Mouse (Mus musculus) small intestine, adult 2 months (tissue): Measurements from ENCODE around the gene Mtmr4.

Experiments
- CTCF ChIP-seq: fragments of 200-500 bp; IDR thresholded peaks from 2 replicates; pipeline ENCODE4 v1.5.1; 2012; ENCODE audit warnings: low read depth, mild to moderate bottlenecking, control low read depth, inconsistent platforms, low read length, moderate library complexity, mixed read lengths; ENCODE audit not compliant: insufficient replicate concordance, insufficient read length; ENCODE audit errors: extremely low read depth
- POLR2A ChIP-seq: fragments of 200-500 bp; IDR thresholded peaks from 2 replicates; pipeline ENCODE4 v1.6.1; 2012; ENCODE audit warnings: low read depth, mild to moderate bottlenecking, control low read depth, inconsistent platforms, low read length, moderate library complexity

DNA sequence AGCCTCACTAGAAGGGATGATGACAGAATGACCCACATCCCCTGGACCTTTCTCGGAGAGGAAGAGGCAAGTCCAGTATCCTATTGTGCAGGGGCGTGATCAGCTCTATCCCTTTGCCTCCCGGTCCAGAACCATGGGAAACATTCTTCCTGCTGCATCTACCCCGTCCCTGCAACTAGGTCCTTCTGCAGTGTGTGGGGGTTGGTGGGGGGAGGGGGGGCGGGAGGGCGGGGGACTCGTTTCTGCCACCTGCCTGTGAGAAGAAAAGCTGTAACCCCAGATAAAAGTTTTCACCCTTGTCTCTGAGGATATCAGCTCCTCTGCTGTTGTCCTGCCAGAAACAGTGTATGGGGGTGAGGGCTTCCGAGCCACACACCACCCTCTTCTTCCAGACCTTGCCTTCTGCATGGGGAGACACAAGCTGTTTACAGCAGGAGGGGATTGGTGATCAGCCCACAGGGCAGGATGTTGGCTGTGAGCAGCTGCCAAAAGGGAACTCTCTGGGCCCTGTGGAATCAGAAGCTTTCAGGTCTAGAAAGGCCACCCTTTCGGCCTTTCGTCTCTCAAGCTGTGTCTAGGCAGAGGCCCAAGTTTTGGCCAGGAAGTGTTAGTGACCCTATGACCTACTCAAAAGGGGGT is 12.9 kb upstream of the Mtmr4 start:
- no peak for TF ChIP-seq CTCF
- no peak for TF ChIP-seq POLR2A
